Mouse (Mus musculus) heart, embryonic 12.5 days (tissue): ENCODE data around the gene Gpx8. TPM values are rescaled to one million over a fixed set of nuclear protein-coding genes. Genes with fewer than 3 reads are reported as not detected.
"Not testable (repeated sequence)": the region's sequence is repeated elsewhere in the genome, so short reads cannot be mapped to it uniquely, and the experiment has no call there.

Source experiments
- ATAC-seq: fragments of 200-750 bp; cut with Nextera tagmentation; 2 replicates; pipeline ENCODE4 v1.8.0; 2017; ENCODE audit warnings: moderate TSS enrichment, moderate library complexity; ENCODE audit not compliant: insufficient number of reproducible peaks, low FRiP score
- H3K27ac ChIP-seq: fragments of 300-500 bp; sonication (generic); 2 replicates; pipeline ENCODE4 v1.5.1; 2016; ENCODE audit warnings: mild to moderate bottlenecking, moderate library complexity; ENCODE audit not compliant: poor library complexity, severe bottlenecking
- H3K27me3 ChIP-seq: fragments of 300-500 bp; sonication (generic); replicated peaks from 2 replicates; pipeline ENCODE4 v1.6.1; 2016; ENCODE audit warnings: mild to moderate bottlenecking, moderate library complexity
- H3K36me3 ChIP-seq: fragments of 300-500 bp; sonication (generic); 2 replicates; pipeline ENCODE4 v1.6.1; 2016; ENCODE audit warnings: mild to moderate bottlenecking, moderate library complexity
- H3K4me1 ChIP-seq: fragments of 300-500 bp; sonication (generic); replicated peaks from 2 replicates; pipeline ENCODE4 v1.6.1; 2016; ENCODE audit warnings: mild to moderate bottlenecking
- H3K4me2 ChIP-seq: fragments of 300-500 bp; sonication (generic); 2 replicates; pipeline ENCODE4 v1.6.1; 2016; ENCODE audit warnings: mild to moderate bottlenecking, moderate library complexity
- H3K4me3 ChIP-seq: fragments of 300-500 bp; sonication (generic); 2 replicates; pipeline ENCODE4 v1.5.1; 2016; ENCODE audit warnings: mild to moderate bottlenecking
- H3K9ac ChIP-seq: fragments of 300-500 bp; sonication (generic); 2 replicates; pipeline ENCODE4 v1.6.1; 2016; ENCODE audit warnings: mild to moderate bottlenecking, moderate library complexity
- H3K9me3 ChIP-seq: fragments of 300-500 bp; sonication (generic); replicated peaks from 2 replicates; pipeline ENCODE4 v1.6.1; 2016; ENCODE audit warnings: mild to moderate bottlenecking, moderate library complexity
- WGBS: fragments of 180-500 bp; shearing (Covaris S2); methylation state at CpG from one replicate; pipeline ENCODE4 v1.1.7; 2016; 5-methylcytosine and 5-hydroxymethylcytosine counted together
- polyA plus RNA-seq: library from polyadenylated mRNA; unstranded; fragments of >200 nt; fragmentation: Nextera tagmentation; extraction: Ambion mirVana; gene quantifications from 2 replicates; pipeline ENCODE4 v1.2.1, GENCODE M21; 2016

The Gpx8 gene
- polyA plus RNA-seq, 1 experiment from 2014 or later = 142 TPM

GRCm38 (mm10) chr13:113023274-113024143 lies 22.7 kb downstream of the Gpx8 start:
- no peak overlapping the region for H3K4me2 ChIP-seq
- H3K27me3 ChIP-seq = peaks cover 24% of the 10 kb centered on the region; the same call in 1 of the 2 replicates
- no peak overlapping the region for H3K4me3 ChIP-seq
- no peak overlapping the region for H3K9ac ChIP-seq
- H3K36me3 ChIP-seq = no peaks in the 10 kb centered on the region
- WGBS = 76% methylated on average over 17 of the region's 17 CpGs
- no peaks in the 10 kb centered on the region for H3K9me3 ChIP-seq
- H3K27ac ChIP-seq = no peak overlapping the region
- ATAC-seq = no peak
- H3K4me1 ChIP-seq = no peaks in the 10 kb centered on the region

- no peak overlapping the region for H3K9ac ChIP-seq
- no peak for ATAC-seq
- H3K27ac ChIP-seq = no peak overlapping the region
- no peak overlapping the region for H3K4me3 ChIP-seq
- no peaks in the 10 kb centered on the region for H3K4me1 ChIP-seq
- no peak overlapping the region for H3K4me2 ChIP-seq
- H3K36me3 ChIP-seq = no peaks in the 10 kb centered on the region
- WGBS = 73% methylated on average over 8 of the region's 8 CpGs
- peaks cover 14% of the 10 kb centered on the region; the same call in 1 of the 2 replicates for H3K27me3 ChIP-seq
- H3K9me3 ChIP-seq = no peaks in the 10 kb centered on the region
Measured at GRCm38 (mm10) chr13:113022467-113022866, 23.7 kb downstream of the Gpx8 start.

- peaks cover 12% of the 10 kb centered on the region; the same call in 1 of the 2 replicates for H3K27me3 ChIP-seq
- H3K27ac ChIP-seq = no peak overlapping the region
- H3K36me3 ChIP-seq = no peaks in the 10 kb centered on the region
- no peaks in the 10 kb centered on the region for H3K9me3 ChIP-seq
- no peak for ATAC-seq
- no peaks in the 10 kb centered on the region for H3K4me1 ChIP-seq
- 77% methylated on average over 2 of the region's 2 CpGs for WGBS
- peak overlapping the region; percentile 24; the same call in 1 of the 2 replicates for H3K4me2 ChIP-seq
- H3K4me3 ChIP-seq = no peak overlapping the region
- no peak overlapping the region for H3K9ac ChIP-seq
Measured at GRCm38 (mm10) chr13:113021521-113021920, 24.7 kb downstream of the Gpx8 start.

GRCm38 (mm10) chr13:113013174-113013953 lies 32.8 kb downstream of the Gpx8 start:
- not testable (repeated sequence) for H3K36me3 ChIP-seq, H3K27me3 ChIP-seq, H3K9ac ChIP-seq, ATAC-seq, H3K9me3 ChIP-seq, H3K27ac ChIP-seq, H3K4me1 ChIP-seq
- H3K4me2 ChIP-seq = peak overlapping the region; percentile 67
- 29% methylated on average over 19 of the region's 20 CpGs for WGBS
- H3K4me3 ChIP-seq = peak overlapping the region; percentile 43

GRCm38 (mm10) chr13:113012683-113013082 lies 33.5 kb downstream of the Gpx8 start:
- no peaks in the 10 kb centered on the region for H3K36me3 ChIP-seq
- no peak overlapping the region for H3K9ac ChIP-seq
- H3K27me3 ChIP-seq = no peaks in the 10 kb centered on the region
- no peak overlapping the region for H3K27ac ChIP-seq
- no peak overlapping the region for H3K4me2 ChIP-seq
- WGBS = 70% methylated on average over 6 of the region's 6 CpGs
- no peaks in the 10 kb centered on the region for H3K4me1 ChIP-seq
- peaks cover 4% of the 10 kb centered on the region for H3K9me3 ChIP-seq
- no peak overlapping the region for H3K4me3 ChIP-seq
- ATAC-seq = no peak

- peaks cover 6% of the 10 kb centered on the region; the same call in 1 of the 2 replicates for H3K4me1 ChIP-seq
- WGBS = 69% methylated on average over 9 of the region's 9 CpGs
- no peaks in the 10 kb centered on the region for H3K9me3 ChIP-seq
- no peak overlapping the region for H3K27ac ChIP-seq
- H3K36me3 ChIP-seq = no peaks in the 10 kb centered on the region
- no peak overlapping the region for H3K9ac ChIP-seq
- H3K27me3 ChIP-seq = peaks cover 49% of the 10 kb centered on the region
- no peak overlapping the region for H3K4me3 ChIP-seq
- no peak overlapping the region for H3K4me2 ChIP-seq
- no peak for ATAC-seq
Measured at GRCm38 (mm10) chr13:113000576-113001318, 45.5 kb downstream of the Gpx8 start.

GRCm38 (mm10) chr13:113000090-113000489 lies 46.1 kb downstream of the Gpx8 start:
- Histone ChIP-seq H3K4me2 (no peak overlapping the region), H3K4me1 (peaks cover 6% of the 10 kb centered on the region; the same call in 1 of the 2 replicates)
- ATAC-seq = no peak

GRCm38 (mm10) chr13:112998427-112999201 lies 47.6 kb downstream of the Gpx8 start:
- H3K9me3 ChIP-seq = no peaks in the 10 kb centered on the region
- peaks cover 69% of the 10 kb centered on the region for H3K27me3 ChIP-seq
- H3K4me3 ChIP-seq = peak overlapping the region; percentile 57
- H3K4me2 ChIP-seq = peak overlapping the region; percentile 98
- H3K36me3 ChIP-seq = no peaks in the 10 kb centered on the region
- under 1% methylated on average over 46 of the region's 46 CpGs for WGBS
- H3K4me1 ChIP-seq = peaks cover 15% of the 10 kb centered on the region
- ATAC-seq = no peak
- H3K27ac ChIP-seq = no peak overlapping the region
- peak overlapping the region; percentile 67 for H3K9ac ChIP-seq

More at GRCm38 (mm10) chr13:113000090-113000489, 46.1 kb downstream of the Gpx8 start:
- no peak overlapping the region for H3K27ac ChIP-seq
- 68% methylated on average over 3 of the region's 3 CpGs for WGBS
- H3K36me3 ChIP-seq = no peaks in the 10 kb centered on the region
- H3K4me3 ChIP-seq = no peak overlapping the region
- H3K9me3 ChIP-seq = no peaks in the 10 kb centered on the region
- H3K27me3 ChIP-seq = peaks cover 55% of the 10 kb centered on the region
- no peak overlapping the region for H3K9ac ChIP-seq

GRCm38 (mm10) chr13:112997369-112997768 lies 48.8 kb downstream of the Gpx8 start:
- Histone ChIP-seq H3K27ac (no peak overlapping the region), H3K9ac (no peak overlapping the region), H3K4me1 (peaks cover 21% of the 10 kb centered on the region), H3K4me3 (no peak overlapping the region), H3K4me2 (no peak overlapping the region), H3K27me3 (peaks cover 81% of the 10 kb centered on the region), H3K9me3 (no peaks in the 10 kb centered on the region), H3K36me3 (no peaks in the 10 kb centered on the region)
- ATAC-seq = no peak
- WGBS = 62% methylated on average over 6 of the region's 6 CpGs

- no peaks in the 10 kb centered on the region for H3K36me3 ChIP-seq
- H3K4me2 ChIP-seq = no peak overlapping the region
- ATAC-seq = no peak
- no peak overlapping the region for H3K27ac ChIP-seq
- no peaks in the 10 kb centered on the region for H3K9me3 ChIP-seq
- H3K27me3 ChIP-seq = peaks cover 88% of the 10 kb centered on the region
- WGBS = 65% methylated on average over 4 of the region's 4 CpGs
- H3K4me3 ChIP-seq = no peak overlapping the region
- peaks cover 21% of the 10 kb centered on the region for H3K4me1 ChIP-seq
- H3K9ac ChIP-seq = no peak overlapping the region
Measured at GRCm38 (mm10) chr13:112996407-112996806, 49.8 kb downstream of the Gpx8 start.
